Mouse (Mus musculus) neural tube, embryonic 15.5 days (tissue): ENCODE data around the gene Armc7. TPM values are rescaled to one million over a fixed set of nuclear protein-coding genes. Genes with fewer than 3 reads are reported as not detected.
"Not testable (repeated sequence)": the region's sequence is repeated elsewhere in the genome, so short reads cannot be mapped to it uniquely, and the experiment has no call there.

ENCODE experiments used
- ATAC-seq: fragments of 200-750 bp; cut with Nextera tagmentation; 2 replicates; pipeline ENCODE4 v1.8.0; 2017; ENCODE audit warnings: mild to moderate bottlenecking, moderate TSS enrichment, moderate library complexity; ENCODE audit not compliant: low FRiP score
- H3K27ac ChIP-seq: fragments of 300-500 bp; sonication (generic); replicated peaks from 2 replicates; pipeline ENCODE4 v1.5.1; 2015; ENCODE audit warnings: mild to moderate bottlenecking, inconsistent platforms
- H3K27me3 ChIP-seq: fragments of 300-500 bp; sonication (generic); replicated peaks from 2 replicates; pipeline ENCODE4 v1.6.1; 2015; ENCODE audit warnings: inconsistent platforms
- H3K36me3 ChIP-seq: fragments of 300-500 bp; sonication (generic); 2 replicates; pipeline ENCODE4 v1.6.1; 2015; ENCODE audit warnings: inconsistent platforms
- H3K4me1 ChIP-seq: fragments of 300-500 bp; sonication (generic); 2 replicates; pipeline ENCODE4 v1.6.1; 2015; ENCODE audit warnings: inconsistent platforms
- H3K4me2 ChIP-seq: fragments of 300-500 bp; sonication (generic); 2 replicates; pipeline ENCODE4 v1.6.1; 2015; ENCODE audit warnings: inconsistent platforms, mild to moderate bottlenecking, moderate library complexity
- H3K4me3 ChIP-seq: fragments of 300-500 bp; sonication (generic); replicated peaks from 2 replicates; pipeline ENCODE4 v1.5.1; 2015; ENCODE audit warnings: mild to moderate bottlenecking, inconsistent platforms
- H3K9ac ChIP-seq: fragments of 300-500 bp; sonication (generic); replicated peaks from 2 replicates; pipeline ENCODE4 v1.6.1; 2015; ENCODE audit warnings: mild to moderate bottlenecking, inconsistent platforms
- H3K9me3 ChIP-seq: fragments of 300-500 bp; sonication (generic); replicated peaks from 2 replicates; pipeline ENCODE4 v1.6.1; 2016; ENCODE audit warnings: inconsistent platforms
- WGBS: fragments of 180-500 bp; shearing (Covaris S2); methylation state at CpG from one replicate; pipeline ENCODE4 v1.1.7; 2015; ENCODE audit warnings: mixed read lengths; 5-methylcytosine and 5-hydroxymethylcytosine counted together
- polyA plus RNA-seq: library from polyadenylated mRNA; unstranded; fragments of >200 nt; fragmentation: Nextera tagmentation; extraction: Ambion mirVana; gene quantifications from 2 replicates; pipeline ENCODE4 v1.2.1, GENCODE M21; 2015

Armc7 gene
- polyA plus RNA-seq, 1 experiment from 2014 or later: 17.8 TPM

DNA sequence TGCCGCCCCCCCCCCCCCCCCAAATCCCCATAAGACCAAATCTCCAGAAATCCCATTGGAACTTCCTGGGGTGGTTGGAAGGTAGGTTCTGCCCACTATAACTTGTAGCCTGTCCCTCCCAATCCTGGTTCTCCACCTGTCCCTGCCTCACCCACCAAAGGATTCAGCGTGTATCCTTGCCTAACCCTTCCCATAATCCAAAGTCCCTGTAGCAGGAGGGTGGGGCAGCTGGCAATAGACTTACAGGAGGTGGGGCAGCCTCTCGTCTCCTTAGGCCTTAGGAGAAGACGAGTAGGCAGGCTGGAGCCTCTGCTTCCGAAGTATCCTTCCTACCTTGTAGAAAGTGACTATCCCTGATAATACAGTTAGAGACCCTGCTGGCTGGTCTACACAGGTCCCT lies 19.3 kb upstream of the Armc7 start:
- Histone ChIP-seq H3K9ac (no peak overlapping the region), H3K4me1 (no peaks in the 10 kb centered on the region), H3K4me2 (no peak overlapping the region), H3K36me3 (no peaks in the 10 kb centered on the region), H3K9me3 (no peaks in the 10 kb centered on the region), H3K4me3 (no peak overlapping the region), H3K27me3 (no peaks in the 10 kb centered on the region), H3K27ac (no peak overlapping the region)
- 94% methylated on average over 5 of the region's 5 CpGs for WGBS
- no peak for ATAC-seq

- no peaks in the 10 kb centered on the region for H3K27me3 ChIP-seq
- H3K9ac ChIP-seq: no peak overlapping the region
- H3K36me3 ChIP-seq: no peaks in the 10 kb centered on the region
- no peak overlapping the region for H3K4me3 ChIP-seq
- no peak overlapping the region for H3K27ac ChIP-seq
- ATAC-seq: no peak
- no peaks in the 10 kb centered on the region for H3K9me3 ChIP-seq
- H3K4me2 ChIP-seq: no peak overlapping the region
- no peaks in the 10 kb centered on the region for H3K4me1 ChIP-seq
- WGBS: 47% methylated on average over 6 of the region's 6 CpGs
Measured at GRCm38 (mm10) chr11:115457405-115457804, 18.1 kb upstream of the Armc7 start.

DNA sequence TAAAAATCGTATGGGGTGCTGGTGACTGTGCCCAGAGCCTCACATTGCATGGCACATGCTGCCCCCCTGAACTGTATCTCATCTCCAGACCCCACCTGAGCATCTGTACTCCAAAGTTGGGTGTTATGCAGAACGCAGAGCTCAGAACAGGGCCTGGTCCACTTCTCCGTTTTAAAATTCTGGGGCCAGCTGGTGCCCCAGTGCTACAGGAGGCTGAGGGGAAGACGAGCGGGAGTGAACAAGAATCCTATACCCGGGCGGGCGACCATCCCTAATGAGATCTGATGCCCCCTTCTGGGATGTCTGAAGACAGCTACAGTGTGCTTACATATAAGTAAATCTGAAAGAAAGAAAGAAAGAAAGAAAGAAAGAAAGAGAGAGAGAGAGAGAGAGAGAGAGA lies 14.5 kb upstream of the Armc7 start:
- Histone ChIP-seq H3K27ac (no peak overlapping the region), H3K4me3 (no peak overlapping the region), H3K9ac (no peak overlapping the region), H3K9me3 (no peaks in the 10 kb centered on the region), H3K36me3 (no peaks in the 10 kb centered on the region), H3K4me2 (no peak overlapping the region), H3K27me3 (no peaks in the 10 kb centered on the region), H3K4me1 (no peaks in the 10 kb centered on the region)
- ATAC-seq: no peak
- 26% methylated on average over 8 of the region's 8 CpGs for WGBS

DNA sequence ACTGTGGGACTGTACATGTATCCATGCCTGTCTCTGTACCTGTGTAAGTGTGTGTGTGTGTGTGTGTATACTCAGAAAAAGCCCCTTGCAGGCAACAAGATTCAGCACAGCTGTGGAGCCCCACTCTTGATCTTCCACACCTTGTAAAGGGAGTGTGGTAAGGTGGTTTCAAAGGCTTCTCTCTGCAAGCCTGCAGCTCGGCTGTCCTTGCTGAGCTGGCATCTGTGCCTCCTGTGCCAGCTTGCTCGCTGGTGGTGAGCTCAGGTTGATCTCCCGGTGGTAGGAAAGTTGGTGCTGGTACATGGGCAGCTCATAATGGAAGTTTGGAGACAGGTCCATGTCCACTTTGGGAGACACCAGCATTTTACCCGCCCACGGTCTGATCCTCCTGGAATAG lies 13.6 kb upstream of the Armc7 start:
- Histone ChIP-seq H3K9me3 (no peaks in the 10 kb centered on the region), H3K4me3 (no peak overlapping the region), H3K27me3 (no peaks in the 10 kb centered on the region), H3K4me1 (no peaks in the 10 kb centered on the region), H3K36me3 (no peaks in the 10 kb centered on the region), H3K4me2 (no peak overlapping the region), H3K27ac (no peak overlapping the region), H3K9ac (no peak overlapping the region)
- 84% methylated on average over 5 of the region's 5 CpGs for WGBS
- no peak for ATAC-seq

- Histone ChIP-seq H3K4me3 (no peak within 1 kb of the TSS), H3K9me3 (no peaks in the 10 kb centered on the region), H3K4me2 (no peak within 1 kb of the TSS), H3K27me3 (no peaks in the 10 kb centered on the region), H3K9ac (0 out of 2 replicates have a peak within 1 kb of the TSS, but pooled peaks have one; percentile 7), H3K27ac (no peak within 1 kb of the TSS), H3K36me3 (no peaks in the 10 kb centered on the region), H3K4me1 (0 out of 2 replicates have a peak, but pooled peaks cover 1% of the 10 kb centered on the region)
- 73% methylated on average over 16 of the region's 16 CpGs for WGBS
- ATAC-seq: no peak
Measured at GRCm38 (mm10) chr11:115462243-115462891, 13.1 kb upstream of the Armc7 start, which contains the start of gene Slc16a5. Gene Slc16a5 (plus strand): TSS chr11:115462474.

GRCm38 (mm10) chr11:115463397-115463796 lies 12.1 kb upstream of the Armc7 start:
- H3K27me3 ChIP-seq: no peaks in the 10 kb centered on the region
- 78% methylated on average over 11 of the region's 11 CpGs for WGBS

GRCm38 (mm10) chr11:115464851-115465250 lies 10.6 kb upstream of the Armc7 start:
- no peak for ATAC-seq
- no peak overlapping the region for H3K27ac ChIP-seq
- no peak overlapping the region for H3K4me3 ChIP-seq
- H3K9ac ChIP-seq: no peak overlapping the region
- 0 out of 2 replicates have a peak, but pooled peaks cover 3% of the 10 kb centered on the region for H3K4me1 ChIP-seq
- H3K27me3 ChIP-seq: no peaks in the 10 kb centered on the region
- no peaks in the 10 kb centered on the region for H3K36me3 ChIP-seq
- WGBS: 87% methylated on average over 8 of the region's 8 CpGs
- H3K9me3 ChIP-seq: no peaks in the 10 kb centered on the region
- H3K4me2 ChIP-seq: no peak overlapping the region

More at GRCm38 (mm10) chr11:115463397-115463796, 12.1 kb upstream of the Armc7 start:
- ATAC-seq: no peak
- Histone ChIP-seq H3K27ac (no peak overlapping the region), H3K4me2 (no peak overlapping the region), H3K9me3 (no peaks in the 10 kb centered on the region), H3K9ac (no peak overlapping the region), H3K4me1 (0 out of 2 replicates have a peak, but pooled peaks cover 3% of the 10 kb centered on the region), H3K36me3 (no peaks in the 10 kb centered on the region), H3K4me3 (no peak overlapping the region)

- H3K4me2 ChIP-seq: no peak overlapping the region
- H3K4me1 ChIP-seq: 0 out of 2 replicates have a peak, but pooled peaks cover 3% of the 10 kb centered on the region
- H3K27me3 ChIP-seq: no peaks in the 10 kb centered on the region
- 53% methylated on average over 4 of the region's 4 CpGs for WGBS
- no peaks in the 10 kb centered on the region for H3K9me3 ChIP-seq
- no peak overlapping the region for H3K4me3 ChIP-seq
- H3K27ac ChIP-seq: no peak overlapping the region
- ATAC-seq: no peak
- no peaks in the 10 kb centered on the region for H3K36me3 ChIP-seq
- no peak overlapping the region for H3K9ac ChIP-seq
Measured at GRCm38 (mm10) chr11:115467217-115467618, 8.2 kb upstream of the Armc7 start.

- 85% methylated on average over 7 of the region's 7 CpGs for WGBS
- no peak overlapping the region for H3K4me3 ChIP-seq
- H3K9ac ChIP-seq: no peak overlapping the region
- H3K9me3 ChIP-seq: no peaks in the 10 kb centered on the region
- no peak for ATAC-seq
- H3K27ac ChIP-seq: no peak overlapping the region
- peaks cover 38% of the 10 kb centered on the region for H3K4me1 ChIP-seq
- H3K27me3 ChIP-seq: no peaks in the 10 kb centered on the region
- no peaks in the 10 kb centered on the region for H3K36me3 ChIP-seq
- no peak overlapping the region for H3K4me2 ChIP-seq
Measured at GRCm38 (mm10) chr11:115472183-115472582, 3.3 kb upstream of the Armc7 start.

DNA sequence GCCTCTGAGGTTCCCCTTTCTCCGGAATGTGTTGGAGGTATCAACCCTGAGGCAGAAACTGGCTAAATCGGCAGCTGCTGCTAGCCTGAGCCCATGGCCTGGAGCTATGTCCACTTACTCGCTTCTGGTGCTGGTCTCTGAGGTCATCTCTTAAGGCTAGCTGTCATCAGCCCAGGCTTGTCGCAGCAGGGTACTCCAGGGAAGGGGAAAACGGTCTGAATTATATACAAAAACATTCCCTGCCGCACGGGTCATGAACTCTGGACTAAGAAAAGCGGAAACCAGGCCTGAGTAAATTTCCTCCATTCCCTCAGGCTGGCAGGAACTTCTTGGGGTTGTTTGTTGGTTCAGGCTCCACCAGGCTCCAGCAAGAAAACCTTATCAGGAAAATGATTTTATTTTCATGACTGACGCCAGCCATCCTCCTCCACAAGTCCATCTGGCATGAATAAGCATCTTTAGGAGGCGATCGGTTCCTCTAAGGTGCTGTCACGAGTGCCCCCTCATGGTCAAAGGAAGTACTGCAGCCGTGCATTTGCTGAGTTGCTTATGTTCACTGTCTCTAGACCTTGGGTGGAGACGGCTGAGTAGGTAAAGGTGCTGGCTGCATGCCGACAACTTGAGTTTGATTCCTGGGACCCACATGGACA lies 1.7 kb upstream of the Armc7 start:
- ATAC-seq: 0 out of 2 replicates have a peak, but pooled peaks have one; percentile 26
- H3K4me1 ChIP-seq: peaks cover 39% of the 10 kb centered on the region
- H3K4me2 ChIP-seq: peak overlapping the region; percentile 32
- H3K9ac ChIP-seq: no peak overlapping the region
- WGBS: 24% methylated on average over 15 of the region's 15 CpGs
- peak overlapping the region; percentile 65 for H3K27ac ChIP-seq
- no peaks in the 10 kb centered on the region for H3K9me3 ChIP-seq
- H3K4me3 ChIP-seq: no peak overlapping the region
- H3K36me3 ChIP-seq: 0 out of 2 replicates have a peak, but pooled peaks cover 3% of the 10 kb centered on the region
- H3K27me3 ChIP-seq: no peaks in the 10 kb centered on the region

DNA sequence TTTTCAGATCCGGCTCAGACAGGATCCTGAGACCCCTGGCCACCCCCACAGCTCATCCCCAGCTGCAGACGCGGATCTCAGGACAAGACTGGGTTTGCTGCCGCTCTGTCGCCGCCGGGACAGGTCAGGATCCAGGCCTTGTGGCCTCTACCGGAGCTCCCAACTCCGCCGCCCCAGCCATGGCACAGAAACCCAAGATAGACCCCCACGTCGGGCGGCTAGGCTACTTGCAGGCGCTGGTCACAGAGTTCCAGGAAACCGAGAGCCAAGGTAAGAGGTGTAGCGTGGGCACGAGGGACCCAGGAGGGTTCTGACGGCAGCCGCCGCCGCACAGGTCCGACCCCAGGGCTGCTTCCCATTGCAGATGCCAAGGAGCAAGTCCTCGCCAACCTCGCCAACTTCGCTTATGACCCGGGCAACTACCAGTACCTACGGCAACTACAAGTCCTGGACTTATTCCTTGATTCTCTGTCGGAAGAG lies 331 bp downstream of the Armc7 start:
- peak; percentile 30 for ATAC-seq
- H3K4me3 ChIP-seq: peak overlapping the region; percentile 93
- H3K36me3 ChIP-seq: peaks cover 17% of the 10 kb centered on the region; the same call in 1 of the 2 replicates
- H3K4me1 ChIP-seq: peaks cover 39% of the 10 kb centered on the region
- peak overlapping the region; percentile 84 for H3K27ac ChIP-seq
- 5% methylated on average over 28 of the region's 28 CpGs for WGBS
- H3K27me3 ChIP-seq: no peaks in the 10 kb centered on the region
- no peaks in the 10 kb centered on the region for H3K9me3 ChIP-seq
- H3K4me2 ChIP-seq: peak overlapping the region; percentile 91
- peak overlapping the region; percentile 74 for H3K9ac ChIP-seq

DNA sequence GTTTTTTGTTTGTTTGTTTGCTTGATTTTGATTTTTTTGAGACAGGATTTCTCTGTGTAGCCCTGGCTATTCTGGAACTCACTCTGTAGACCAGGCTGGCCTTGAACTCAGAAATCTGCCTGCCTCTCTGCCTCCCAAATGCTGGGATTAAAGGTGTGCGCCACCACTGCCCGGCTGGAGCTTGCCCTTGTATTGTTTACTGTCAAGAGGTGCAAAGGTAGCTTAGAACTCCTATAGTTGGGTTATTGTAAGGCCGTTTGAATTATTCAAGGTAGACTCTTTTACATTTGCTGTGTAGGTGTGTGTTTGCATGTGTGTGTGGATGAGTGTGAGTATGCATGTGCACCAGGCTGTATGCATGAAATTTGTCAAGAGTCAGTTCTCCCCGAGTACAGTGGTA lies 1.2 kb downstream of the Armc7 start:
- not testable (repeated sequence) for H3K27ac ChIP-seq, H3K9me3 ChIP-seq, H3K27me3 ChIP-seq, ATAC-seq
- H3K36me3 ChIP-seq: peaks cover 19% of the 10 kb centered on the region; the same call in 1 of the 2 replicates
- H3K9ac ChIP-seq: 0 out of 2 replicates have a peak overlapping the region, but pooled peaks have one; percentile 20
- peak overlapping the region; percentile 91 for H3K4me2 ChIP-seq
- 85% methylated on average over 4 of the region's 4 CpGs for WGBS
- peaks cover 39% of the 10 kb centered on the region for H3K4me1 ChIP-seq
- H3K4me3 ChIP-seq: peak overlapping the region; percentile 93
